Mouse (Mus musculus): Measurements from ENCODE around the gene Pip4k2a.

Pip4k2a gene

DNA sequence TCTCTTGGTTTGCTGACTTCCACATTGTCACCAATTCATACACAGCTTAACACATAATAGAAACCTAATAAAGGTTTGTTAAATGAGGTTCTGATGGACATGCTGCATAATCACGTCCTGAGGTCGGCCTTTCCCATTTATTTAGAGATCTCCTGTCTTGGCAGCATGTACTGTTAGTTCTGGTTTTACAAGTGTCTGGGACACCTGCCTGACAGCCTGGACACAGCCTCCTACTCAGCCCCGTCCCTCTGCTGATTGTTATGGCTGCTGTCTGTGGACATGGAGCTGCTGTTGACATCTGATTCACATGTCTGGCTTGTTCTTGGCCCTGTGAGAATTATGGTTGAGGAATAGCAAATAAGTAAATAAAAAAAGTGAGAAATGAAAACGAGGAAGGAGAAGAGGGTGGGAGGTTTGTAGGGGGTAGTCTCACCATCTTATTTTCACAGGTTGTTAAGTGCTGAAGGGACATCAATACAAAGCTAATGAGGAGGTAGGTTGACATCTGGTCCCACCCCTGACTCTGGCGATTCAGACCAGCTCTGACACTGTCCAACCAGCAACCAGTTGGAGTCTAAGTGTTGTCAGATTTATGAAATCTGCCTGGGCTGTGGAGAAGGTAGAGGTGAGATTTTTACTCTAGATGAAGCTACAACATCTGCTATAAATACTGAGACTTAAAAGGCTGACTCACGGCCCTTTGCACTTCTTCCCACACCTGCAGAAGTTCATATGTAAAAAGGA lies 166.7 kb downstream of the Pip4k2a start:
- DNase-seq, result no peak

DNA sequence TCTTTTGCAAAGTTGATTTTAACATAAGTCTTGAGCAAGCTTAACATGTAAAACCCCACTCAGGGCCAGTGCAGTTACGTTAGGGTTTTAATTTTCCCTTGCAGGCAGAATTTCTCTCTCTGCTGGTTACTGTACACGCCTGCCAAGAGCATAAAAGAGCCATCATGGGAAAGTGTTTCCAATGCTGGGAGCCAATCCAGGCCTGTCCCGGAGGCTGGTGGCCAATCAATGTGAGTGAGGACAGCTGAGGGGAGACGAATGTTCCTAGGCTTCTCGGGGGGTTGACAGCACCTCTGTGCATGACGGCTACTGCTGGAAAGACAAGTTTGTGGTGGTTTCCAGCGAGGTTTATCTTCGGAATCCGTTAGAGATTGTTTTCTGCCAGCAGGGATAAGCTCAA lies 175.2 kb downstream of the Pip4k2a start:
- peak; percentile 8 for DNase-seq

DNA sequence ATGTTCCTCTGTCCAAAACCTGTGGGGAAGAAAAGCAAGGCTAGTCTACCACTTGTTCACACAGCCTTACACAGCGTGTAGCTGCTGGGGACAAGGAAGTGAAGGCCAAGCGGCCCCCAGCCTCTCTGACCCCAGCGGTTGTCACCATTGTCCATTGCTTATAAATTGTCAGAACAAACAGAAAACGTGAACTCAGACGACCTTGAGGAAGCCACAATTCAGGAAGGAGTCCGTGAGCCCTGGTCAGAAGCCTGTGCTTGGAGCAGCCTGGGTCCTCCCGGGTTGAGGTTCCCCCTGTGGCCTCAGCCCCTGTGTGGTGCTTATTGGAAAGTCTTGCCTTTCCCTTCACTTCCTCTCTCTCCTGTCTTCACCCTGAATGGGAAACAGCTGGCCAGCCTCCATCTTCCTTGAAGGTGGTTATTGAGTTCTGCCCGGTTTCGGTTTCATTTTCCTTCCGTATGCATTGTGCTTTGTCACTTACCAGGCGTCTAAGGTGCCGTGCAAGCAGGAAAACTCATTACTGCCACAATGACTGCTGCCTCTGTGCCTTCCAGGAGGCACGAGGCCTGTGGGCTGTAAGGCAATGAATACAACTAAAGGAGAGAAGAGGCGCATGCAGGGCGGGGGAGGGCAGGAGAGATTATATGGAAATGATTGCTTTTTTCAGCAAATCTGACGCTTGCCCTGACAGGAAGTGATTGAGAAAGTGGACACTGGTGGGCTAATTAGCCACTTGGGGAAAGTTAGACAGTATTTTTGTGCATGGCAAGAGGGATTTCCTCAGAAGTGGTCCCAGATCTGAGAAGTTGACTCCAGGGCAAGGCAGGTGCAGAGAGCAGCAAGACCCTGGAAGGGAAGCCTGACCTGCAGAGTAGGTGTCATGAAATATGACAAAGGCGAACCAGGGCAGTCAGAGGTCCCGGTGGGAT lies 176.2 kb downstream of the Pip4k2a start:
- no peak for DNase-seq

DNA sequence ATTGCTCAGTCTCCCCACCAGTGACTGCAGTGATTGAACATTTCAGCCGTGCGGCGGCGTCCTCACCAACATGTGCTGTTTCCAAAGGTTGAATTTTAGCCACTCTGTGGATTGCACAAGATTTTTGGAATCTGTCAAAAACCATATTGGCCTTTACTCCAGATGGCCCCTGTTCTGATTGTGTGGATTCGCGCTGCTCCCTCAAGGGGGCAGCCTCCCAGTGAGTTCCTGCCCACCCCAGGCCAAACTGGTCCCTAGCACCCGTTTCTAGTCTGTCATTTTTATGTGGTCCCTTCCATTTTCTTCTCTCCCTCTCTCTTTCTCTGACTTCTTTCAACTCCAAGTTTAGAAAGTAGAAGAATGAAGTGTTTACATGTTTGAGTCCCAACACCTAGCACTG lies 178.4 kb downstream of the Pip4k2a start:
- DNase-seq, result no peak

DNA sequence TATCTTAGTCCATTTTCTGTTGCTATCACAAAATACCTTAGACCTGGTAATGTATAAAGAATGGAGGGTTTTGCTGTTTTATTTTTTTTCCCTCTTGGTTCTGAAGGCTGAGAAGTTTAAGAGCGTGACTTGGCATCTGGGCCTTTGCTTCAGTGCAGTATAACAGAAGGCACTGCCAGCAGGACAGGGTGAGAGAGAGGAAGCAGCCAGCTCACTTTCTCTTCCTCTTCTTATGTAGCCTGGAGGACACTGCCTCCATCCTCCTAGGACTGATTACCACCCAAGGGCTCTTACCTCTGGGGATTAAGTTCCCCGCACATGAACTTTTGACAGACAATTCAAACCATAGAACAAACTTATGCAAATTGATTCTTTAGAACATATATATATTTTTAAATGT lies 181.9 kb downstream of the Pip4k2a start:
- no peak for DNase-seq

DNA sequence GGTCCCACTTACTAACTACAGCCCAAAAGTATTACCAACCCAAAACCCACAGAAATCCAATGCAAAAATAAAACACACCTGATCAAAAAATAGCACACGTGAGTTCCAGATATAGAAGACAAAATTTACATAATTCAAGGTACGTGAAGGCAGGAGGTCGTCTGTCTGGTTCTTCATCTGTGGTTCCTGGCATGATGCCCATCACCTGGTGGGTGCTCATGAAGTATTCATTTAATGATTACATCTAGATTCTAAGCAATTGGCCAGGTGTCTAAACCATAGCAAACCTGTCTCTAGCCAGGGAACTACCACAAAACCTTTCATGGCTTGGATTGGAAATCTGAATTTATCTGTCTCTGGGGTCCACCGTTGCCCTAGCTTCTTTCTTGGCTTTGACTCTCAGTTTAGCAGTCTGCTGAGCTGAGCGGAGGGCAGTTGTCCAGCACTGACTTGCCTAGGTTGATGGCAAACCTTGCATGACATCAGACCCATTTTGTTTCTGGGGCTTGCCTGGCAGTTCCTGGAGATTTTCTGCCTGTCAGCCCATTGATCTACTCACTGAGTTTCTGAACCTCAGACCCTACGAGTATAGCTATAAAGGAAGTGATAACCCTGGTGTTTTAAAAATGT lies 182.5 kb downstream of the Pip4k2a start:
- no peak for DNase-seq

DNA sequence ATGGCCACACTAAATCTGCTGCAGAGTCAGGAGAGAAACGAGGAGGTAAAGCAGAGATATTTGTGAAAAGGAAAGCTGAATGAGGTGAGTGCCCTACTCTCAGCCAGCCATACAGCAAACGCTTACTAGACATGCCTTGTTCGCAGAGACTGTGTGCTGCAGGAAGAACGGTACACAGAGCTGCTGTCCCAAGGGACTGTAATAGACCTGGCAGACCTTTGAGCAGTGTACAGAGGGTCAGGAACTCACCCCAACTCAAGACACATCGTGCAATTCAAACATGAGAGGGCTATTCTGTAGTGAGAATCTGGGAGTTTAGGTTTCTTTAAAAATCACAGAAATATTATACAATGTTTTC lies 183.5 kb downstream of the Pip4k2a start:
- DNase-seq, result no peak

DNA sequence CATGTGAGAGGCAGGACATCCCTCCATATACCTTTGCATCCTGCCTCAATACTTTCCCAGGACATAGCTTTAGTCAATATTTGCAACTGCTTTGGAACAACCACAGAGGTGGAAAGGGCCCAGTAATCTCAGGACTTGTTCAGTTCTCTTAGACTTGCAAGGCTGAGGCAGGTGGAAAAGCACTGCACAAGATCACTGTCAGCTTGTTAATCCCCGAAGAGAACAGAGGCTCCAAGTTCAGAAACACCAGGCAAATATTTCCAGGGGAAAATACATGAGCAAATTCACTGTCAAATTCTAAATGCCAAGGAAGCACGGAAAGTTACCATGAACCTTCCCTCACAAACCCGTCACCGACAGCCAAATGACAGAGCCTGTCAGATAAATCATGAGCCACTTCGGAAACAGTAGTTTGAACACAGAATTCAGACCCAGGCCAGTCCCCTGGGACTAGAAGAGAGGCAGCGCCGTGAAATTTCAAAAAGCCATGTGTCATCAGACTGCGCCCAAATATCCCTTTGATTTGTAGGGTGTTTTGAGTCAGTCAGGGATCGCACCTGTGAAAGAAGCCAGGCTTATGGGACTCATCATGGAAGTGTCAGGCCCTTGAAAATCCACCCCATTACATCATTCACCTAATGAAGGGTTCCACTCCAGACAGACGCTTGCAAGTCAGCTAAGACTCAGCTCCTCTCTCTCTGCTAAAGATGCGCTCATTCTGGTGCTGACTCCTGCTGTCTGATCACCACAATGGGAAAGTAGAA lies 184.1 kb downstream of the Pip4k2a start:
- DNase-seq, result no peak

DNA sequence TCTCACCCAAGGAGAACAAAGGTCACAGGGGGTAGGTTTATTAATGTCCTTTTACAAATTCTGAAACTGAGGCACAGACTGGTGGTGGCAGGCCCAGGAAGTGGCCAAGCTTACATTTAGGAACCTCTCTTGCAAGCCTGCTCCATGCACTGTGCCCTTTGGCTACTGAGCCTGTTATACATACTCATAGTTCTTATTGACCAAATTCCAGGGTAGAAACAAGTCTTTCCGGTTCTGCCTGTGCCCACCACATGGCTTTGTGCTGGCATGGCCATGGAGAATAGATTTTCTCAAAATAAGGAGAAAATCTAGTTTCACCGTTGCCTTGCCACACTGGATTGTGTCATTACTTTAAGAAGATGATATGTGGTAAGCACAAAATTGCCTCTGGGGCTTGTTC lies 190.0 kb downstream of the Pip4k2a start:
- no peak for DNase-seq

DNA sequence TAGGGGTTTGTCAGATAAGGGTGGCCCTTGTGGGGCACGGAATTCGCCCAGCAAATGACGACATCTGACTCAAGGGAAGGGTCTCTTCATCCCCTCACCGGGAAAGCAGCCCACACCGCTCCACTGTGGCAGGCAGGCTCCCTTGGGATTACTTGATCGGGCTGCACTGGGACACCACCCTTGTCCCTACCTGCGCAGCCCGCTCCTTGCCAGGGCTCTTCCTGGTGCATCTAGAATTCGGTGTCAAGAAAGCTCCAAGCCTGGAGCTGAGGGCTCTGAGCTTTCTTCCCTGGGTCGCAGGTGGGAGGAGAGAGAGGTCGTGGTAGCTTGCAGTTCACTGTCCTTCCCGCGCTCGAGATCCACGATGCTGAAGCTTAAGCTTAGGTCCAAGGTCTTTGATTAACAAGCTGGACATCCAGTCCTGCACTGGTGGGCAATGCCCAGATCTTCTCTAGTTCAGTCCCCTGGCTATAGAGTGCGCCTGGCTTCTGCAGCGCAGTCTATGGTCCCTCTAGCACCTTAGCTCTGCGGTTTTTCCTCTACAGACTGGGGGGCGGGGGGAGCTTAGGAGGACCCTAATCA lies 196.6 kb downstream of the Pip4k2a start:
- no peak for DNase-seq

DNA sequence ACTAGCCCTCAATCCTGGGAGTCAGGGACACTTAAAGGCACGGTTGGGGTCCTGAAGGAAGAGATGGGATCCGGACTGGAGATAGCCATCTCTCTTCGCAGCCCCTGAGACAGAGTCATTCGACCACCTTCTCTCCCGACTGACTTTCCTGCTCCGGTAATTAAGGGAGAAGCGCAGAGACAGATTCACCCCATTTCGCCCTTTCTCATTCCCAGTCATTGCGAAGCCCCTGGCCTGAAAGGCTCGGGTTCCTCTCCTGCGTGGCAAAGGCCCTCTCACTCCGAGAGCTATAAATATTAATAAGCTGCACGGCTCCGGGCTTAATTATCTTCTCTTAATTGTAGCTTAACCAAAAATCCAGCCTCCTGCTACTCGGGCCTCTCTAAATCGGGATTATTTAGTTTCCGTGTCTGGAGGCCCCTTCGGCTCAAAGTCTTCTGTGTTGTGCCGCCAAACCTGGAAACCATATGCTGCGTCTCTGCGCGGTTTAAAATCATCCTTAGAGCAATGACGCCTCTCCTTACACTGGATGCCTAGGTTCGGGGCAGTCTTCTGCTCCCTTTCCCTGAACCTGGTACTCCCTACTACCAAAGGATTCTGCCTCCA lies 197.2 kb downstream of the Pip4k2a start:
- DNase-seq, result no peak

DNA sequence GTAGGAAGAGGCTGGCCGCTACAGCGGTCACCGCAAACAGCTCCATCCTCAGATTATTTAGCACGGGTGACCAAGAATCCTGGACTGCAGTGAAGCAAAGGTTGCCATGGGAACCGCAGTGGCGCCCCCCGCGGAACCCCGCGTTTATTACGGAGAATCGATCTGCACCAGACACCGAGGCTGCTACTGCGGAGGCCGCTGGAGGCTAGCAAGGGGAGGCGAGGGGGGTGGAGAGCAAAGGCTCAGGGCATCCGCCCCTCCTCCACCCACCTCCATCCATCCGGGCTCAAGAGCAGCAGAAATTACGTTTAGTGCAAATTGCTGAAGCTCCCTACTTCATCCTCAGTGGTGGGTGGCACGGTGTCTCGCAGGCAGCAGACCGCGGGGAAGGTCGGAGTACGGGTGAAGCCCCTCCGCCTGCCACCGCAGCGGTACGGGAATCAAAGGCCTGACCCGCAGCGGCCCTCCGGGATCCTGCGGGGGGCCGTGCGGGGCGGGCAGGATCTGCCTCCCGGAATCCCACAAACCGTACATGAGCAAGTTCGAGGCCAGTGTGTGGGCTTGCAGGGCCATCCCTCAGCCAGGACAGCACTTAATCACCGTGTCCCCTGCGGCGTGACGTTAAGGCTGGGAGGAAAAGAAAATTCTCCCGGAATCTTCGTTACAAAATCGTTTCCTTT lies 197.8 kb downstream of the Pip4k2a start:
- peak; percentile 50 for DNase-seq

DNA sequence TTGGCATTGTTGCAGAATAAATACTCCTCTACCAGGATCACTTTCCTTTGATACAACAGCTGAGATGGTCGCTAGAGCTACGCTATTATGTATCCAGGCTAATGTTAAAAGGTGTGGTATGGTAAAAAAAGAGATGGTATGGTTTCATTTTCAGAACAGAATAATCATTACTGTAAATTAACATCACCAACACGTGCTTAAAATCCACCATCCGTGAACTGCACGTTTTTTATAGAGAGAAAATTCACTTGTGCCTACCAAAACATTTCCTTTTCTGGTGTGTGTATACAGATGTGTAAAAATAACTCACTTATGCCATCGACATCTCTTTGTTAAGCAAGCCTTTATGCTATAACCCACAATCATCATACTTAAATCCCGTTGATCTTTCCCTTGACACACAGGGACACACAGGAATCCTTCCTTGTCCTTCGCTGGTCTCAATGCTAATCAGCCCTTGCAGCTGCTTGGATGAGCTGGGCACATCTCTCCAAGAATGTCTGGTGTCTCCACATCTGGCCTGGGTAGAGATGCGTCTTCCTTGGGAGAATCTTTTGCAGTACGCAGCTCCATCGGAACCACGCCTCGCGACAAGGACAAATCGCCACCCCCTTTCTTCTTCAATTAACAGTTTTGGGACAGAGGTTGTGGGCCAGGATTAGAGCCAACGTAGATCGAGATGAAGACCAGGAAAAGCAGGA lies 198.5 kb downstream of the Pip4k2a start:
- no peak for DNase-seq

DNA sequence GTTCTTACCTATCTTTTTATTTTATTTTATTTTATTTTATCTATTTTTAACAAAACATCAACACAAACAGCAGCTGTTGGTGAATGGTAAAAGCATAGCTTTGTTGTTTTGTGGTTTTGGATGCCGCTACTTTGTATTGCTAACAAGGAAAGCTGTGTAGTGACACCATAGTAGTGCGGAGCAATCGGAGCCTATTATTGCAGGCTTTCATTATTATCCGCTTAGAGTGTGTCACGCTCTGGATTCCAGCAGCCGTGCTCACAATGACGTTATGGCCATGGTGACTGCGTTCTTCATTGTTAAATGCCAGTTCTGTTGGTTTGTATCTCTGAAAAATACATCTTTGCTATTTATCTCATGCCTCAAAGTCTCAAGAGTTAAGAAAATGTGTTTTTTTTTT lies 200.2 kb downstream of the Pip4k2a start:
- DNase-seq, result no peak

DNA sequence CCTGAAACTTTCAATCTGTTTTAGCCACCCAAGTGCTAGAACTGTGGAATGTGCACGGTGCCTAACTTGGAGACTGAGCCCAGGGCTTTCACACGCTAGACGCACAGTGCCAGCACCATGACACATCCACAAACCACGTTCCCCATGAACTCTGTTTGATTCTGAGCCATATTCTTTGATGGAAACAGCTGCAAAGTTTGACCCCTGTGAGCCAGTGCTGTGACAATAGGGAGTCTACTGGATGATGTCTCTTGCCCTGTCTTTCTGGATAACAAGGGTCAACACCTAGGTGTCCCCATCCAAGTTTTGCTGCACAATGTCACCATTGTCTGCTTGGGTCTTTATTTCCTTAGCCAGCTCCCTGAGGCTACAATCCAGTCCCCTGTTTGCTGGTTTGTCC lies 203.7 kb downstream of the Pip4k2a start:
- DNase-seq, result no peak
